Mouse (Mus musculus) liver, adult 2 months (tissue): Measurements from ENCODE around the gene Gm28551.

Experiments
- CTCF ChIP-seq: fragments of 200-500 bp; IDR thresholded peaks from 2 replicates; pipeline ENCODE4 v1.5.1; 2011; ENCODE audit warnings: low read depth, low read length, control low read depth
- POLR2A ChIP-seq: fragments of 200-500 bp; IDR thresholded peaks from 2 replicates; pipeline ENCODE4 v1.6.1; 2011; ENCODE audit warnings: low read length, control low read depth; ENCODE audit not compliant: insufficient read depth; ENCODE audit errors: extremely low read depth

DNA sequence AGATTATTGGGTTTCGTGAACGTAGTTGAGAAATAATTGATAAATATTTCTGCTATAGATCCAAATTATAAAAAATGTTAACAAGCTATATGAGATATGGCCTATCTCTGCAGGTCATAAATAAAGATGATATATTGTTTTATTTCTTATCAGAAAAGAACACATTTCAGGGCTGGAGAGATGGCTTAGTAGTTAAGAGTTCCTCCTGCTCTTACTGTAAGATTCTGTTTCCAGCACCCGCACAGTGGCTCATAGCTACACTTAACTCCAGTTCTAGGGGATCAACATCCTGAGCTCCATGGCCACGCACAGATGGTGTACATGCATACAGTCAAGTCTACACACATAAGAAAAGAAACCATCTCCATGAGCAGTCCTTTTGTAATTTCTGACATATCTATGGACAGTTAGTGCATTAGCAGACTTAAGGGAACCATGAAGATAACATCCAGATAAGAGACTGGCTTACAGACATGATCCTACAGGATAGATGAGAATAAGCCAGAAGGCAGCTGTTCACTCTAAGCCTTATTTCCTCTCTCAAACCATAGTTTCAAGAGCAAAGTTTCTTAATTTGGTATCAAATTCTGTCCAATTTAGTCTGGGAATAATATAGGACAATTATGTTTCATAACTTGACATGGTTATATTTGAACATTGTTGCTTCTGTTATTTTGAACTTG is 30.7 kb downstream of the Gm28551 start:
- no peak for TF ChIP-seq CTCF
- no peak for TF ChIP-seq POLR2A
